Mouse (Mus musculus) embryonic stem cell, embryonic (primary cell): Measurements from ENCODE around the gene Ttc28.

ENCODE experiments used
- CTCF ChIA-PET, 4 experiments: fragments of 300-600 bp in 2 of 4; fragments of 350-600 bp in 2 of 4; sonication (Branson Sonifier 250); formaldehyde crosslinking; loops; one replicate each; lab custom pipeline; 2022; ENCODE audit warnings: inconsistent platforms in 2 of 4; lab: Charles Lee
- POLR2A ChIA-PET, 4 experiments: fragments of 300-600 bp in 2 of 4; fragments of 350-600 bp in 2 of 4; sonication (Branson Sonifier 250); formaldehyde crosslinking; loops; one replicate each; lab custom pipeline; 2022; ENCODE audit warnings: antibody characterized with exemption in 4 of 4, inconsistent platforms in 1 of 4; lab: Charles Lee

Ttc28 gene

GRCm38 (mm10) chr5:111041952-111042351 lies 162.3 kb downstream of the Ttc28 start:
- ChIA-PET CTCF (interaction anchor here in 1 of 4 experiments (0.6 kb wide), 1 partner anchor 66 kb away, joined by 3 read pairs; no protein-coding TSS in a partner anchor), POLR2A (interaction anchor here in 1 of 4 experiments (0.5 to 1.2 kb wide), 2 partner anchors 13 to 215 kb away, joined by 3 to 4 read pairs; no protein-coding TSS in a partner anchor)

GRCm38 (mm10) chr5:111044193-111044592 lies 164.6 kb downstream of the Ttc28 start:
- POLR2A ChIA-PET: interaction anchor here in 2 of 4 experiments (0.6 to 3.7 kb wide), 5 partner anchors 11 to 745 kb away, joined by 3 to 13 read pairs (median 4); no protein-coding TSS in a partner anchor
- CTCF ChIA-PET: interaction anchor here (0.6 to 1.6 kb wide), 4 partner anchors 151 to 165 kb away, joined by 3 to 5 read pairs (median 4); no protein-coding TSS in a partner anchor

DNA sequence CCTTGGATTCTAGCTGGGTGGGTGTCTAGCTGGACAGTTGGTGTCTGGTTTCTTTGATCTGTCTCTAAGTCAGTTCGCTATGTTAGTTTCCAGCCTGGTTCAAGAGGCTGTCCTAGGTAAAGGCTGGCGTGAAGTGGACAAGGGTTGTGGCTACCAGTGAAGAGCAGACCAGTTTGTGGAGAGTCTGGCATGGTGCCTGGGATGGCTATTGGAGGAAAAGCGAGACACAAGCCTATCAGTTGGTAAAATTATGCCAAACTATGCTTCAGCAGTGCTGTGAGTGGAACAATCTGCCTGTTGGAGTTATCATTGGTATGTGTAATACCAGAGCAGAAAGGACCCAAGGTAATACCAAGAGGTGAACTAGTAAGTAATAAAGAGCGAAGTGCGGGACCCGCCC lies 166.8 kb downstream of the Ttc28 start:
- ChIA-PET POLR2A (interaction anchor here in 2 of 4 experiments (0.5 to 3.7 kb wide), 3 partner anchors 9 to 69 kb away, joined by 3 to 13 read pairs (median 3); no protein-coding TSS in a partner anchor), CTCF (no interaction called here)

DNA sequence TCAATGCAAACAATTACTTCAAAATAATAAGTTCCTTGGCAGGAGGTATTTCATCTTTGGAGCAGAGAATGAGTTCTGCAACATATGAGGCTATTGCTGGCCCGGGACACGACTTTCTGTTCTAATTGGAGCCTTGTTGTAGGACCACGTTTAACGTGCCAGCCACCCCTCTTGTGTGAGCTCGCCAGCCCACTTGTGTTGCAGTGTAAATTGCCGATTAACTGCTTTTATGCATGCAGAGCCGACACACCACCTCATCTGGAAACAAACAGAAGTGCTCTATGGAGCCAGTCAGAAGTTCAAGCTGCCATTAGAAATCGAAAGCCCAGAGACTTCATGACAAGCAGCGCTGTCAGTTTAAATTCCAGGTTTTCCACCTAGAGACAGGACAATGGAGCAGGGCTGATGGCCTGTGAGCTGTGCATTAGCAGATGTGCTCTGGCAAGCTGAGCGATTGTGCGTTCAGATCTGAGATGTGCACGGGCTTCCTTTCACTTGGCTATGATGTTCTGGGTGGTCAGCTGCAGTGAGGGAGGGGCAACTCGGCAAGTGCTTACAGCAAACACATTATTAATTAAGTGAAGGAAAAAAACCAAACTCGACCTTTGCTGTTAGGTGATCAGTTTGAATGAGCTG lies 167.4 kb downstream of the Ttc28 start:
- POLR2A ChIA-PET: interaction anchor here in 3 of 4 experiments (0.5 to 3.7 kb wide), 4 partner anchors 8 to 69 kb away, joined by 3 to 13 read pairs (median 3); no protein-coding TSS in a partner anchor
- CTCF ChIA-PET: interaction anchor here in 1 of 4 experiments (0.5 kb wide), 1 partner anchor 500 kb away, joined by 4 read pairs; no protein-coding TSS in a partner anchor

DNA sequence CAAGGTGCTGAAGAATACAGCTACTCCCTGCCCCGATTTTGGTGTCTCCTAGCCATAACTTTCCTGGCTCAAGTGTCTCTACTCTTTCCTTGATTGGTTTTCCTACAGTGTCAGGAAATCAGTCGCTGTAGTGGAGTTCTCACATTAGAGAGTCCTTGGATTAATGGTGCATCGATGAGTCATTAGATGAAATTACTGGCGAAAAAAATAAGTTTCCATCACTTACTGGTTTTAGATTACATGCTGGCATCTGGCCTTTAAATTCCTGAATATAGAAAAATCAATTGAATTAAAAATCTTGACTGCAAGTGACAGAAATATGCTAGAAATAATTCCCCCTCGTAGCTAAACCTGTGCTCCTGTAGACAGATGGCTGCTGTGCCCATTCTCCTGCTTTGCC lies 168.4 kb downstream of the Ttc28 start:
- CTCF ChIA-PET: no interaction called here
- POLR2A ChIA-PET: interaction anchor here in 2 of 4 experiments (0.7 to 1.3 kb wide), 3 partner anchors 8 to 169 kb away, joined by 3 read pairs; no protein-coding TSS in a partner anchor

GRCm38 (mm10) chr5:111049584-111049983 lies 170.0 kb downstream of the Ttc28 start:
- ChIA-PET POLR2A (no interaction called here), CTCF (no interaction called here)

GRCm38 (mm10) chr5:111050135-111050534 lies 170.5 kb downstream of the Ttc28 start:
- CTCF ChIA-PET: no interaction called here
- POLR2A ChIA-PET: interaction anchor here in 1 of 4 experiments (1.1 kb wide), 1 partner anchor 9 kb away, joined by 3 read pairs; no protein-coding TSS in a partner anchor

DNA sequence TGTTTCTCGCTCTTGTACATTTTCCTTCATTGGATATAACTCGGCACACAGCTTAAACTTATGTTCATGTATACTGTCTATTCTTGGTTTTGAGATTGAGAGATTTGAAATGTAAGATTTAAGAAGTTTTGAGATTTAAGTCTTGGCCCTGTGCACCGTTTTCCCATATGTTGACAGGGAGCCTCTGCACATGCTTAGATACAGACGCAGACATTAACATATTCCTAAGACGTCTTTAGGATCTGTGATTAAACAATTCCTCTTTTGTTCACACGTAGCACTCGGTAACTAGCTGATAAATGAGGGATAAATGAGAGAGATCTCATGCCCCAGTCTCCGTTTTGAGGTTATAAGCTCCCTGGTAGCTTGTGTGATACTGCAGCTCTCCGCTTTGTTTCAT lies 174.8 kb downstream of the Ttc28 start:
- POLR2A ChIA-PET: interaction anchor here in 2 of 4 experiments (1.0 to 2.4 kb wide), 7 partner anchors 9 to 72 kb away, joined by 3 to 13 read pairs (median 3); no protein-coding TSS in a partner anchor
- CTCF ChIA-PET: interaction anchor here in 1 of 4 experiments (0.6 to 1.3 kb wide), 2 partner anchors 106 to 133 kb away, joined by 4 to 5 read pairs; no protein-coding TSS in a partner anchor

- ChIA-PET CTCF (interaction anchor here in 3 of 4 experiments (0.6 to 1.3 kb wide), 4 partner anchors 68 to 218 kb away, joined by 3 to 5 read pairs (median 4); no protein-coding TSS in a partner anchor), POLR2A (interaction anchor here in 3 of 4 experiments (0.7 to 2.4 kb wide), 15 partner anchors 9 to 250 kb away, joined by 3 to 13 read pairs (median 3); no protein-coding TSS in a partner anchor)
These were observed 175.3 kb downstream of the Ttc28 start for GRCm38 (mm10) chr5:111054848-111055428.

DNA sequence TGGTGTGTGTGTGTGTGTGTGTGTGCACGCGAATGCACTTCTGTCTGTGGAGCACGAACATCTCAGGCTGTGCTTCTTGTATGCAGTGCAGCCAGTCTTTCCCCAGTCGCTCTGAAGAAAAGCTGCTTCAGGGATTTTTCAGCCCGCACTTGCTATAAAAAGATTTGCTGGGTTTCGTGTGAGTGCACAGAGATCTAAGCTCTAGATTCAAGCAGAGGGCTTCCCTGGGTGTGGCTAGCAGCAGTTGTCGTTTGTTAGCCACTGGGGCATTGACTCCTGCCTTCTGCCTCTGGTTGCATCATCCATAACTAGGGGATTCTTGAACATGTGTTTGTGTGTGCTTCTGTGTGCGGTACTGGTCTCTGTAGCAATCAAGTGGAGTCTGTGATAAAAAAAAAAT lies 175.9 kb downstream of the Ttc28 start:
- ChIA-PET CTCF (interaction anchor here in 3 of 4 experiments (0.6 to 1.3 kb wide), 3 partner anchors 69 to 218 kb away, joined by 3 to 5 read pairs (median 4); no protein-coding TSS in a partner anchor), POLR2A (interaction anchor here in 3 of 4 experiments (0.7 to 2.4 kb wide), 18 partner anchors 8 to 251 kb away, joined by 3 to 13 read pairs (median 3); no protein-coding TSS in a partner anchor)

- POLR2A ChIA-PET: interaction anchor here in 1 of 4 experiments (0.5 kb wide), 1 partner anchor 31 kb away, joined by 3 read pairs; no protein-coding TSS in a partner anchor
These were observed 177.5 kb downstream of the Ttc28 start for GRCm38 (mm10) chr5:111057084-111057483.

GRCm38 (mm10) chr5:111058401-111059139 lies 179.0 kb downstream of the Ttc28 start:
- POLR2A ChIA-PET: interaction anchor here in 1 of 4 experiments (1.2 to 1.4 kb wide), 2 partner anchors 8 to 15 kb away, joined by 3 read pairs; no protein-coding TSS in a partner anchor
- CTCF ChIA-PET: no interaction called here

More at GRCm38 (mm10) chr5:111057084-111057483, 177.5 kb downstream of the Ttc28 start:
- CTCF ChIA-PET: interaction anchor here in 1 of 4 experiments (0.6 kb wide), 1 partner anchor 118 kb away, joined by 3 read pairs; no protein-coding TSS in a partner anchor

DNA sequence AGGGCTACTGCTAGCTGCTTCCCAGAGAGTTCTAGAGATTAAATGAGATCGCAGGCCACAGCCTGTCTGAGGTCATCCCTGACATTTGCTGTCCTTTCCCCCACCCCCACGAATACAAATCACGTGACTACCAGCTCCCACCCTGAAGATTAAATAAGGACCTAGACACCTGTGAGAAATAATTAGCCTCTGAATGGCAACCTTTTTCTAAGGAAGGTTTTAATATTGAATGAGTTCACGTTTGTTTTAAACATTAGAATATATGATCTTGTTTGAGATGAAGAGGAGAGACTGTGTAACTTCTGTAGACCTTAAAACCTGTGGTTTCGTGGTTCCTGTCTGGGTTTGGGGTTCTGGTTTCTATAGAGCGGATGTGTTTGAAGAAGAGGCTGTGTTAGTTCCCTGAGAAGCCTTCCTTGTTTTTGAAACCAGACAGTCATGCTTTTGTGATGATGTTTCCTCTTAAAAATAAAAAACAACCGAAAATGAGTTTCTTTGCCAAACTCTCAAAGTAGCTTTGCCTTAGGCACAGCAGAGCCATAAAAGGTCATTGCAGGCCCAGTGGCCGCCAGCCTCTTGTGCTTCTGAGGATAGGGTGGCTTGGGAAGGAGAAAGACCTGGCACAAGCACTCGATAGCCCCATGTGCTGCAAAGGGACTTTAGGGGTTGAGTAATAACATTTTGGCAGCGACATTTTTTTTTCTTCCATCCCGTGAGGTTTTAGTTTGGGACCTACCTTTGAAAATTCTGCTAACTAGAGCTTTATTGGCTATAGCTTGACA lies 179.7 kb downstream of the Ttc28 start:
- POLR2A ChIA-PET: interaction anchor here in 1 of 4 experiments (1.2 to 1.4 kb wide), 2 partner anchors 9 to 14 kb away, joined by 3 read pairs; no protein-coding TSS in a partner anchor
- CTCF ChIA-PET: no interaction called here

DNA sequence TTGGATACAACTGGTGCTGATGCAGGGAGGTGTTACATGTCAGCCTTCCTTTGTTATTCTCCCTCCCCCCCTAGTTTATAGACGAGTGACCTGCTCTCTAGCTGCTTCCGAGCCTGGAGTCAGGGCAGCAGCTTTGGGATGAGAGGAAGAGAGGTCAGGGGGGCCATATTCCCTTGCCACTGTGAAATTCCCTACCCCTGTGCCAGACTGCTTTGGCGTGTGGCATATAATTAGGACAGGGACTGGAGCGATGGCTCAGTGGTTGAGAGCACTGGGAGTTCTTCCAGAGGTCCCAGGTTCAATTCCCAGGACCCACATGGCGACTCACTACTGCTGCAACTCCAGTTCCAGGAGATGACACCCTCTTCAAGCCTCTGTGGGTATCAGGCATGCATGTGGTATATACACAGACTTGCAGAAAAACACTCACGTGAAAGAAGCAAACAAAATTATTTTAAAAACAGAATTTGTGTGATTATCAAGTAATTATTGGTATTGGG lies 180.7 kb downstream of the Ttc28 start:
- ChIA-PET POLR2A (no interaction called here), CTCF (no interaction called here)

DNA sequence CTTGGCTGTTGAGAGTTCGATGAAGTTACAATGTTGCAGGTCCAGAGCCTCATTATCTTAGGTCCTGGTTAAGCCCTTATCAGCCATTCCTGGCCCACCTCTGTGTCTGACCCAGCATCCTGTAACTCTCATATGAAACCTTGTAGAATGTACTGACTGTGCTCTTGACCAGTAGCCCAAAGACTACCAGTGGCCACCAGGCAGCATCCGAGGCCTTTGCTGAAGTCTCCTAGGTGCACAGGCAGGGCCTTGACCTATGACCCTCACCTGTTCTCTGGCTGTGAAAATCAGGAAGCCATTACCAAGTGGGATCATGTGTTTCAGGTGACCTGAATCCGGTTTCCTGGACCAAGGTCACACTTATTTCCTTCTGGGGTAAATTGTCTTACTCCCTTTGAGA lies 183.6 kb downstream of the Ttc28 start:
- ChIA-PET CTCF (no interaction called here), POLR2A (interaction anchor here in 1 of 4 experiments (0.7 to 1.7 kb wide), 3 partner anchors 8 to 729 kb away, joined by 3 to 8 read pairs (median 4); no protein-coding TSS in a partner anchor)

GRCm38 (mm10) chr5:111063991-111064390 lies 184.4 kb downstream of the Ttc28 start:
- ChIA-PET POLR2A (interaction anchor here in 2 of 4 experiments (0.7 to 1.7 kb wide), 8 partner anchors 9 to 728 kb away, joined by 3 to 8 read pairs (median 4); no protein-coding TSS in a partner anchor), CTCF (no interaction called here)

GRCm38 (mm10) chr5:111065770-111066169 lies 186.2 kb downstream of the Ttc28 start:
- CTCF ChIA-PET: no interaction called here
- POLR2A ChIA-PET: no interaction called here
